Mouse (Mus musculus) CH12.LX (cell line): Measurements from ENCODE around the gene Itga6.

ENCODE experiments used
- CHD1 ChIP-seq: IDR thresholded peaks from 2 replicates; pipeline ENCODE4 v1.6.1; 2012; ENCODE audit warnings: low read depth, low read length, improper control_type of control experiment, inconsistent platforms
- CHD2 ChIP-seq: IDR thresholded peaks from 2 replicates; pipeline ENCODE4 v1.6.1; 2011; ENCODE audit warnings: low read length, improper control_type of control experiment
- CTCF ChIP-seq, 2 experiments: IDR thresholded peaks in 1 of 2; conservative IDR thresholded peaks in 1 of 2; 2 replicates each; pipeline ENCODE4 v1.5.1; 2011 to 2012; ENCODE audit warnings: low read depth in 2 of 2, low read length in 2 of 2, improper control_type of control experiment in 1 of 2, inconsistent platforms in 1 of 2, mild to moderate bottlenecking in 1 of 2, moderate library complexity in 1 of 2
- EP300 ChIP-seq: IDR thresholded peaks from 2 replicates; pipeline ENCODE4 v1.6.1; 2011; ENCODE audit warnings: low read length, improper control_type of control experiment
- GABPA ChIP-seq: IDR thresholded peaks from 2 replicates; pipeline ENCODE4 v1.6.1; 2012; ENCODE audit warnings: low read depth, low read length, improper control_type of control experiment, inconsistent platforms; ENCODE audit not compliant: insufficient replicate concordance
- HCFC1 ChIP-seq: IDR thresholded peaks from 2 replicates; pipeline ENCODE4 v1.6.1; 2012; ENCODE audit warnings: low read depth, mild to moderate bottlenecking, inconsistent platforms, low read length, improper control_type of control experiment
- IRF4 ChIP-seq: IDR thresholded peaks from 2 replicates; pipeline ENCODE4 v1.6.1; 2014; ENCODE audit warnings: low read depth, mild to moderate bottlenecking, inconsistent platforms, low read length, improper control_type of control experiment
- MAX ChIP-seq: IDR thresholded peaks from 2 replicates; pipeline ENCODE4 v1.6.1; 2011; ENCODE audit warnings: low read length, improper control_type of control experiment
- POLR2A ChIP-seq: IDR thresholded peaks from 2 replicates; pipeline ENCODE4 v1.6.1; 2011; ENCODE audit warnings: low read depth, mild to moderate bottlenecking, improper control_type of control experiment, low read length
- RAD21 ChIP-seq: IDR thresholded peaks from 2 replicates; pipeline ENCODE4 v1.6.1; 2011; ENCODE audit warnings: low read depth, mild to moderate bottlenecking, low read length, improper control_type of control experiment, moderate library complexity
- ZC3H11A ChIP-seq: IDR thresholded peaks from 2 replicates; pipeline ENCODE4 v1.6.1; 2012; ENCODE audit warnings: low read depth, mild to moderate bottlenecking, inconsistent platforms, low read length, improper control_type of control experiment
- ZNF384 ChIP-seq: IDR thresholded peaks from 2 replicates; pipeline ENCODE4 v1.6.1; 2012; ENCODE audit warnings: low read depth, low read length, improper control_type of control experiment, inconsistent platforms

GRCm38 (mm10) chr2:71874422-71874821, 129.0 kb downstream of the Itga6 start:
- TF ChIP-seq POLR2A: no peak
- TF ChIP-seq IRF4: no peak
- TF ChIP-seq ZC3H11A: no peak
- TF ChIP-seq CTCF (conservative IDR thresholded peaks at IDR 0.05 in 1 of 2, IDR thresholded peaks at IDR 0.05 in 1 of 2; ENCODE audit: low read depth in 2 of 2, low read length in 2 of 2): no peak
- TF ChIP-seq CHD2: no peak
- no peak for TF ChIP-seq ZNF384
- no peak for TF ChIP-seq RAD21
- TF ChIP-seq MAX: no peak
- TF ChIP-seq HCFC1: no peak
- TF ChIP-seq EP300: no peak
- TF ChIP-seq GABPA: no peak
- TF ChIP-seq CHD1: no peak
